Mouse (Mus musculus): Measurements from ENCODE around the gene Gli1.

The Gli1 gene

GRCm38 (mm10) chr10:127341891-127342639 is at the start of gene Gli1:
Gene Gli1 (minus strand): TSS chr10:127341974.
- peak in 1 of 2 experiments; percentile 79 for DNase-seq (ENCODE audit: low spot score in 2 of 2)

DNA sequence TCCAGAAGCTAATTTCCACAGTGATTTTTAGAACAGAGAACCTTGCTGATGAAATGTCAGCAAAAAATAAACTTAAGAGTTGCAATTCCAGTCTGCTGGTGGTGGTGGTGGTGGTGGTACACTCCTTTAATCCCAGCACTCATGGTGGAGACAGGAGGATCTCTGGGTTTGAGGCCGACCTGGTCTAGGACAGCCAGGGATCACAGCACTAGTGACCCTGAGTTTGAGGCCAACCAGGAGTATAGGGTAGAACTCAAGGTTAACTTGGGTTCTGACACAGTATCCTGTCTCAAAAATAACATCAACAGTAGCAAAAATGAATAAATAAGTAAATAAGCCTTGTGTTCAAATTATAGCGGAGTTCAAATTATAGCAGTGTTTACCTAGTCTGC is 40.0 kb upstream of the Gli1 start:
- DNase-seq (ENCODE audit: low spot score in 2 of 2) = no peak

GRCm38 (mm10) chr10:127380767-127381742 is 39.3 kb upstream of the Gli1 start:
- peak in 1 of 2 experiments; percentile 13 for DNase-seq (ENCODE audit: low spot score in 2 of 2)

GRCm38 (mm10) chr10:127380251-127380691 is 38.5 kb upstream of the Gli1 start, which contains the start of gene R3hdm2:
Gene R3hdm2 (plus strand): TSS chr10:127380327.
- DNase-seq (ENCODE audit: low spot score in 2 of 2) = peak; percentile 74 to 90

- no peak for DNase-seq (ENCODE audit: low spot score in 2 of 2)
These were observed 37.9 kb upstream of the Gli1 start for GRCm38 (mm10) chr10:127379654-127380053.

GRCm38 (mm10) chr10:127377700-127378099 is 35.9 kb upstream of the Gli1 start:
- no peak for DNase-seq (ENCODE audit: low spot score in 2 of 2)

DNA sequence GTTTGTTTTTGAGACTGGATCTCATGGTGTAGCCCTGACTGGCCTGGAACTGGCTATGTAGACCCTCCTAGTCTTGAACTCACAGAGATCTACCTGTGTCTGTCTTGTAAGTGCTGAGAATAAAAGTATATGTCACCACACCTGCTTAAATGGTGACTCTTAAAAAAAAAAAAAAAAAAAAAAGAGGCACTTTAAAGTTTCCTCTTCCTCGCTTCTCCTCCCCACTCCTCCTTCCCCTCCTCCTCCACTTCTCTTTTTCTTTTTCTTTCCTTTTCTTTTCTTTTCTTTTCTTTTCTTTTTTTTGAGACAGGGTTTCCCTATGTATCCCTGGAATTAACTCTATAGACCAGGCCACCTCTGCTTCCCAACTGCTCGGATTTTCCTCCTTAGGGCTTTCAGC is 29.2 kb upstream of the Gli1 start:
- DNase-seq (ENCODE audit: low spot score in 2 of 2) = no peak

- no peak for DNase-seq (ENCODE audit: low spot score in 2 of 2)
These were observed 28.4 kb upstream of the Gli1 start, which contains the start of gene Inhbc for GRCm38 (mm10) chr10:127369834-127370820. Gene Inhbc (minus strand): TSS chr10:127370431.

GRCm38 (mm10) chr10:127368273-127368672 is 26.5 kb upstream of the Gli1 start:
- DNase-seq (ENCODE audit: low spot score in 2 of 2) = no peak

DNA sequence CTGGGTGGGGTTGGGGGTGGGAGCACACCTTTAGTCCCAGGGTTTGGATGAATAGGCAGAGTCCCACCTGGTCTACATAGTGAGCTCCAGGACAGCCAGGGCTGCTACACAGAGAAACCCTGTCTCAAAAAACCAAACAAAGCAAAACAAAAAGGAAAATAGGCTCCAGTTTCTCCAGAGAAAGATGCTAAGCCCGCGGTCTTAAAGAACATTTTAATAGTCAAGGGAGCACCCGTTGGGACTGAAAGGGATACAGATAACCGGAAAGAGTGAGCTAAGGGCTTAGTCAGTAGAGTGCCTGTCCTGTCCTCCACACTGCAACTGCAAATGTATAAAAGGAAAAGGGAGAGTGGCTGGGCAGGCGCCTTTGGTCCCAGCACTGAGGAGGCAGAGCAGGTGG is 25.3 kb upstream of the Gli1 start:
- DNase-seq (ENCODE audit: low spot score in 2 of 2) = no peak

GRCm38 (mm10) chr10:127360714-127361113 is 18.9 kb upstream of the Gli1 start:
- no peak for DNase-seq (ENCODE audit: low spot score in 2 of 2)

DNA sequence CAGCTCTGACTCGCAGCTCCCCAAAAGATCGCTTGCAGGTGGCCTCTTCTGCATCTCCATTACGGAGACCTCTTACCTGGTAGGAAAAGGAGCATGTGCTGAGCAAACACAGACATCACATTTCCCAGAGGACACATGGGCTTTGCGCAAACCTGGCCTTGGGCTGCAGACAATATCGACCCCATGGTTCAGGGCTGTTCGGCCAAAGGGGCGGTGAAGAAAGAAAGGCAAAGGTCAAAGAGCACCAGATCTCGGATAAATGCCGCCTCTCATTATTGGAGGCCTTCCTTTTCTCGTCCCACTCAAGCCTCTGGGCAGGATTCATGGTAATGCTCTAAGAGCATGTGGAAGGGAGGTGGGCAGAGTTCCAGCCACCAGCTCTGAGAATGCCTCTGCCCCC is 13.6 kb upstream of the Gli1 start:
- no peak for DNase-seq (ENCODE audit: low spot score in 2 of 2)

GRCm38 (mm10) chr10:127353909-127354895 is 12.4 kb upstream of the Gli1 start, which contains the start of gene Inhbe:
Gene Inhbe (minus strand): TSS chr10:127354411.
- peak; percentile 85 to 90 for DNase-seq (ENCODE audit: low spot score in 2 of 2)

DNA sequence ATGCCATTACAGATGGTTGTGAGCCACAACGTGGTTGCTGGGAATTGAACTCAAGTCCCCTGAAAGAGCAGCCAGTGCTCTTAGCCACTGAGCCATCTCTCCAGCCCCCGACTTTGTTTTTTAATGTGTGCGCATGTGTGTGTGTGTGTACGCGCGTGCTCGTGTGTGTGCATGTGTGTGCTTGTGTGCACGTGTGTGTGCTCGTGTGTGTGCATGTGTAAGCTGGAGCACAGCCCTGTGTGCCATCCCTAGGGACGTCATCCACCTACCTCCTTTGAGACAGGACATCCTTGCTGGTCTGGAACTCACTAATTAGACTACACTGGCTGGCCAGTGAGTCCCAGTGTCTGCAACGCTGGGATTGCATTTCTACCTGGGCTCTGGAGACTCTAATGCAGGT is 11.0 kb upstream of the Gli1 start:
- DNase-seq (ENCODE audit: low spot score in 2 of 2) = no peak

DNA sequence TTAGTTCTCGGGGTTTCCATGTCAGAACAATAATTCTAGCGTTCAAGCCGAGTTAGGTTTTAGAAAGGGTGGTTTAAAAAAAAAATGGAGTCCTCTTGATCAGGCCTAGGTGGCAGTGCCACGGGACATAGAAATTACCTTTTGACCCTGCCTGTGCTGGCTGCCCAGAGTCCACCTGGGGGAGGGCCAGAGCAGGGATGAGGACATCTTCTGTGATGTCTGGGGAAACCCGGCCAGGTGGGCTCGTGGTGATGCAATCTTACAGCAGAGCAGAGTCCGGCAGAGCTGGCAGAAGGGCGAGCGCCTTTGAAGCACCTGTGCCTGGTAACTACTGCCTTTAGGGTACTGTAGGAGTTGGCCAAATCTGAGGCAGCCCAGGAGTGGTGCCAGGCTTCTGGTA is 10.4 kb upstream of the Gli1 start:
- no peak for DNase-seq (ENCODE audit: low spot score in 2 of 2)

DNA sequence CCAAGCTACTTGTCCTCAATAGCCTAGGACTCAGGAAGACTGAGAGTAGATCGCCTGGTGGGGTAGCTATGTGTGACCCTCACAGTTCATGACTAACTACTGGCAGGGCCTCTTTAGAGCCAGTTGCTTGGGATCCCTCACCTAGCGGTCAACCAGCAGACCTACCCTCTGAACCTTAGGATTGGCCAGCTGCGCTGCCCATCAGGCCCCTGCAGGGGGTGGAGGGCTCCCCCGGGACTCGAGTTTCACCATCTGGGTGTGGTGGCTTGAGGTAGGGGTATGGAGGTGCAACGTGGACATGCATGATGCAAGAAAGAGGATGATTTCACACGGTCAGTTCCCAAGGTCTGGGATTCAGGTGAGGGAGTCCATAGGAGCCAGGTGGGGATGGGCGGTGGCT is 9.9 kb upstream of the Gli1 start:
- no peak for DNase-seq (ENCODE audit: low spot score in 2 of 2)

DNA sequence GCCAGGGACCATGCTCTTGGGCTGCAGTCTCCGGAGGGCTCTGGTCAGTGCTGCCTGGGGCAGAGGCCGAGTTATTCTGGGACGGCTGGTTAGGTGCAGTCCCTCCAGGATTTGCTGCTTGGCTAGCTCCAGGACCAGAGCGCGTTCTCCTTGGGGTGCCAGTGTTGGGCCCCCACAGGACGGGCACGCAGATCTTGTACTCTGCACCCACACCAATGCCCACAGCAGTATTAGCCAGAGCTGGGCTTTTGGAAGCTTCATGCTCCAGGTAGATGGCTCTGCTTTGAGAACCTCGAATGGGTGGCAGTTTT is 9.5 kb upstream of the Gli1 start:
- no peak for DNase-seq (ENCODE audit: low spot score in 2 of 2)

DNA sequence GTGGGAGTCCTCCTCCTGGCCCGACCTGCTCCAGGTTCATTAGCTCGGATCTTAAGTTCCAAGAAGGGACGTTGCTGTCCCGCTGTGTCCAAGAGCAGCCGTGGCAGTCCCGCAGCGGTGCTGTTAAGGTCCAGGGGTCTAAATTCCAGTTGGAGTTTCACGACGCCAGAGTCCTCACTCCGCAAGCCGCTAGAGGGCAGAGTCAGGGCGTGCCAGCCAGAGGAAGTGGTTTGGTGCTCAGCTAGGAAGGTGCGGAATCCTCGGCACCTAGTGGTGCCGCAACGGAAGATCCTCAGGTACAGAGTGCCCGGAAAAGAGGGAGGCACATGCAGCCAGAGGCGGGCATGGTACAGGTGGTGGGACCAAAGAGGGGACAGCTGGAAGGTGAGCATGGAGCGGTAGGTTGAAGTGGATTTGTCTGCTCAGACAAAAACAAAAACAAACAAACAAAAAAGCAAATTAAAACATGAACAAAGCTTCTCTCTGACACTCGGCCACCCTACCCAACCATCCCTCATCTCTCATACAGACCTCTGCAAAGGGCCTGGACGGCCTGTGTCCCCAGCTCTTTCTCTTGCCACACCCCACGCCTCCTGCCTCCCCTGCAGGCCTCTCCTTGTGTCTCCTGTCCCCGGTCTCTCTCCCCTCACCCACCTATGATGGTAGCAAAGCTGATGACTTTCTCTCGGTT is 9.0 kb upstream of the Gli1 start:
- peak in 1 of 2 experiments; percentile 77 for DNase-seq (ENCODE audit: low spot score in 2 of 2)

GRCm38 (mm10) chr10:127349810-127350209 is 8.0 kb upstream of the Gli1 start:
- DNase-seq (ENCODE audit: low spot score in 2 of 2) = peak in 1 of 2 experiments; percentile 55

Measured in left cerebral cortex, adult 9 months (tissue).